Mouse (Mus musculus): Measurements from ENCODE around the gene Slc35b2. TPM values are rescaled to one million over a fixed set of nuclear protein-coding genes. Genes with fewer than 3 reads are reported as not detected.

Slc35b2 gene
- polyA plus RNA-seq, 1 experiment from 2014 or later, result 97.9 TPM

DNA sequence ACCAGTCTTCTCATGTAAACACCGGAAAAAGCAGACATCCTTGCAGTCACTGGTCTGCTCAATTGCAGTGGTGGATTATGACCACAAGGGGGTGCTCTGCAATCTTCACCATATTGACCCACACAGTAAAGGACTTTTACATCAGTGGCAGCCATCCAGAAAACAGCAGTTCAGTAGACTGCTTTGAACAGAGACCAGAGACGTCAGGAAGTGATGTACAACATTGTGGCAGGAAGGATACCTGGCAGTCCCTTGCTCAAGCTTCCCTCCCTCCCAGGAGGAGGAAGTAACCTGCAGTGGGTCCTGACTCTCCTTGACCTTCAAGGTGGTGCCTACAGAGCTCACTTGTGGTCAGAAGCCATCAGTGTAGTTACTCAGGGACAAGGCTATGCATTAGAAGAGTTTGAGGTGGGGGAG is 17.9 kb downstream of the Slc35b2 start:
- Histone ChIP-seq H3K4me3 (no peak overlapping the region), H3K4me1 (peaks cover 12% of the 10 kb centered on the region), H3K9ac (replicated peaks) (no peak overlapping the region), H3K9me3 (no peaks in the 10 kb centered on the region), H3K36me3 (0 out of 2 replicates have a peak, but pooled peaks cover 3% of the 10 kb centered on the region), H3K27me3 (no peaks in the 10 kb centered on the region), H3K27ac (replicated peaks) (no peak overlapping the region), H3K4me2 (replicated peaks) (no peak overlapping the region)
- ATAC-seq (replicated peaks), result no peak
- 17% methylated on average over 2 of the region's 2 CpGs for WGBS

- Histone ChIP-seq H3K9me3 (no peaks in the 10 kb centered on the region), H3K27ac (replicated peaks) (no peak overlapping the region), H3K27me3 (no peaks in the 10 kb centered on the region), H3K4me1 (peaks cover 12% of the 10 kb centered on the region), H3K4me3 (no peak overlapping the region), H3K9ac (replicated peaks) (no peak overlapping the region), H3K36me3 (0 out of 2 replicates have a peak, but pooled peaks cover 10% of the 10 kb centered on the region), H3K4me2 (replicated peaks) (no peak overlapping the region)
- WGBS, result 98% methylated on average over 6 of the region's 6 CpGs
- no peak for ATAC-seq (replicated peaks)
Observed at GRCm38 (mm10) chr17:45582188-45582587, 18.5 kb downstream of the Slc35b2 start.

DNA sequence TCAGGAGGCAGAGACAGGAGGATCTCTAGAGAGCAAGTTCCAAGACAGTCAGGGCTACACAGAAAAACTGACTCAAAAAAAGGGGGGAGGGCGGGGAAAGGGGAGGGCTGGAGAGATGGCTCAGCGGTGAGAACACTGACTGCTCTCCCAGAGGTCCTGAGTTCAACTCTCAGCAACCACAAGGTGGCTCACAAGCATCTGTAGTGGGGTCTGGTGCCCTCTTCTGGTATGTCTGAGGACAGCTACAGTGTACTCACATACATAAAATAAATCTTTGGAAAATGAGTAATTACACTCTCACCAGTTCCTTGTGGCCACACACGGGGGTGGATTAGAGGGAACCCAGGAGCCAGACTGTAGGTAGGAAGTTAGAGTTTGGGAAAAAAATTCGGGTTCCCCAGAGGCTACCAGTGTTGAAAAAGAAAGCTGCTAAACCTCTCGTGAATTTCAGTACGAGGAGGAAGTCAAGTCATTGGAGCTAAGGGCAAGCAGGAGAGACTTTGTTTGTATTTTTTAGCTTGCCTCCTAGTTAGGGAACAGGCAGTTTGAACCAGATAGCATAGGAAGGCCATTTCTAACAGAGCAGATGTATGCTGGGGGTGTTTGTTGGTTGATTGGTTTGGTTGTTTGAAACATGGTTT is 19.2 kb downstream of the Slc35b2 start:
- 0 out of 2 replicates have a peak, but pooled peaks cover 10% of the 10 kb centered on the region for H3K36me3 ChIP-seq
- 77% methylated on average over 6 of the region's 6 CpGs for WGBS
- no peak overlapping the region for H3K4me2 ChIP-seq (replicated peaks)
- no peak overlapping the region for H3K27ac ChIP-seq (replicated peaks)
- H3K9ac ChIP-seq (replicated peaks), result no peak overlapping the region
- ATAC-seq (replicated peaks), result no peak
- no peaks in the 10 kb centered on the region for H3K27me3 ChIP-seq
- H3K4me3 ChIP-seq, result no peak overlapping the region
- no peaks in the 10 kb centered on the region for H3K9me3 ChIP-seq
- peaks cover 12% of the 10 kb centered on the region for H3K4me1 ChIP-seq

DNA sequence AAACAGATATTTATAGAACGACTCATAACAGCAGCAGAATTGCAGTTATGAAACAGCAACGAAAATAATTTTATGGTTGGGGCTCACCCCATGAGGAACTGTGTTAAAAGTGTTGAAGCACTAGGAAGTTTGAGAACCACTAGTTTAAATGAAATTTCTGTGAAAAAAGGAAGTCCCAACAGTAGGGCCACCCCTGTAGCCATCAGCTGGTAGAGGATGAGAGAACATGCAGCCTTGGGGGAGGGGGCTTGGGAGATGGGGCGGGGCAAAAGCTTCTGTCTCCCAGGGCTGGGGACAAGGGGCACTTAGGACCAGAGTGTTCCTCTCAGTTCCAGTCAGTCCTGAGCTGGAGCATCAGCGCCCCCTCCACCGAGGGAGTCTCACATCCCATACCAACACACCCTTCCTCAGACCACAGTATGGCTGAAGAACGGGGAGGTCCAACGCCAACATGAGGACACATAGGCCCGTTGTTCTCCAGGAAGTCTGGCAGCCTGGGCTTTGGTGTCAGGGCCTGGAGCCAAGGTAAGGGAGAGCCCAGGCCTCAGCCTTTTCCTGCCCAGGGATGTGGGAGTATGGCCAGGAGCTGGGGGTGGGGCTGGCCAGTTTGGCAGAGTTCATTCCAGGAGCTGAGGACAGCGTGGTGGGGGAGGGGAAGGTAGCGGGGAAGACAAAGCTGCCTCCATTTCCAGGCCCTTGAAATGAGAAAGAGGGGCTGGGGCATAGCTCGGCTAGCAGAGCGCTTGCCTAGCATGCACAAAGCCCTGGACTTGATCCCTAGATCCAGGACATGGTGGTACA is 20.6 kb downstream of the Slc35b2 start:
- Histone ChIP-seq H3K9ac (replicated peaks) (0 out of 2 replicates have a peak overlapping the region, but pooled peaks have one; percentile 0), H3K27ac (replicated peaks) (peak overlapping the region; percentile 44; the same call in 1 of the 2 replicates), H3K9me3 (no peaks in the 10 kb centered on the region), H3K27me3 (no peaks in the 10 kb centered on the region), H3K4me3 (no peak overlapping the region), H3K4me2 (replicated peaks) (no peak overlapping the region), H3K4me1 (peaks cover 12% of the 10 kb centered on the region), H3K36me3 (0 out of 2 replicates have a peak, but pooled peaks cover 10% of the 10 kb centered on the region)
- ATAC-seq (replicated peaks), result peak; percentile 42
- WGBS, result 29% methylated on average over 12 of the region's 12 CpGs

GRCm38 (mm10) chr17:45584939-45585678 is 21.4 kb downstream of the Slc35b2 start:
- Histone ChIP-seq H3K4me2 (replicated peaks) (no peak overlapping the region), H3K4me3 (no peak overlapping the region), H3K9me3 (no peaks in the 10 kb centered on the region), H3K36me3 (0 out of 2 replicates have a peak, but pooled peaks cover 10% of the 10 kb centered on the region), H3K27me3 (no peaks in the 10 kb centered on the region), H3K9ac (replicated peaks) (0 out of 2 replicates have a peak overlapping the region, but pooled peaks have one; percentile 0), H3K4me1 (peaks cover 12% of the 10 kb centered on the region), H3K27ac (replicated peaks) (peak overlapping the region; percentile 44; the same call in 1 of the 2 replicates)
- WGBS, result 35% methylated on average over 14 of the region's 14 CpGs
- ATAC-seq (replicated peaks), result peak; percentile 40

- Histone ChIP-seq H3K4me1 (peaks cover 12% of the 10 kb centered on the region), H3K9ac (replicated peaks) (no peak overlapping the region), H3K36me3 (0 out of 2 replicates have a peak, but pooled peaks cover 10% of the 10 kb centered on the region), H3K9me3 (no peaks in the 10 kb centered on the region), H3K4me2 (replicated peaks) (no peak overlapping the region), H3K27me3 (no peaks in the 10 kb centered on the region), H3K27ac (replicated peaks) (no peak overlapping the region), H3K4me3 (no peak overlapping the region)
- WGBS, result 63% methylated on average over 23 of the region's 23 CpGs
- no peak for ATAC-seq (replicated peaks)
Observed at GRCm38 (mm10) chr17:45585725-45586448, 22.2 kb downstream of the Slc35b2 start.

DNA sequence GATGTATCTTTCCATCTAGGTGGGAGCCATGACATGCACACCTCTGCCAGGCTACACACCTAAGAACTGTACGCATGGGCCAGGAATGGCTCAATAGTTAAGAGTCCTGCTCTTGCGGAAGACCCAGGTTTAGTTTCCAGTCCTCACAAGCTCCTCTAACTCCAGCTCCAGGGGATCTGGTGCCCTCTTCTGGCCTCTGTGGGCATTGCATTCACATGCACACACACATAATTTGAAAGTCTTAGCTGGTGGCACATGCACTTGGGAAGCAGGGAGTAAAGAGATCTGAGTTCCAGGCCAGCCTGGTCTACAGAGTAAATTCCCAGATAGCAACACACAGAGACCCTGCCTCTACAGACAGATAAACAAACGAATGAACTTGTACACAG is 22.8 kb downstream of the Slc35b2 start:
- H3K9ac ChIP-seq (replicated peaks), result no peak overlapping the region
- no peak overlapping the region for H3K4me2 ChIP-seq (replicated peaks)
- WGBS, result 89% methylated on average over 3 of the region's 3 CpGs
- H3K27me3 ChIP-seq, result no peaks in the 10 kb centered on the region
- peaks cover 12% of the 10 kb centered on the region for H3K4me1 ChIP-seq
- H3K27ac ChIP-seq (replicated peaks), result no peak overlapping the region
- no peaks in the 10 kb centered on the region for H3K9me3 ChIP-seq
- H3K36me3 ChIP-seq, result 0 out of 2 replicates have a peak, but pooled peaks cover 10% of the 10 kb centered on the region
- H3K4me3 ChIP-seq, result no peak overlapping the region
- no peak for ATAC-seq (replicated peaks)

- peaks cover 24% of the 10 kb centered on the region for H3K4me1 ChIP-seq
- no peak for ATAC-seq (replicated peaks)
- no peaks in the 10 kb centered on the region for H3K27me3 ChIP-seq
- 0 out of 2 replicates have a peak, but pooled peaks cover 10% of the 10 kb centered on the region for H3K36me3 ChIP-seq
- 93% methylated on average over 7 of the region's 7 CpGs for WGBS
- no peaks in the 10 kb centered on the region for H3K9me3 ChIP-seq
- H3K27ac ChIP-seq (replicated peaks), result no peak overlapping the region
- no peak overlapping the region for H3K9ac ChIP-seq (replicated peaks)
- no peak overlapping the region for H3K4me3 ChIP-seq
- no peak overlapping the region for H3K4me2 ChIP-seq (replicated peaks)
Observed at GRCm38 (mm10) chr17:45588370-45588769, 24.7 kb downstream of the Slc35b2 start.

- Histone ChIP-seq H3K36me3 (0 out of 2 replicates have a peak, but pooled peaks cover 10% of the 10 kb centered on the region), H3K9ac (replicated peaks) (no peak overlapping the region), H3K9me3 (no peaks in the 10 kb centered on the region), H3K4me3 (no peak overlapping the region), H3K27ac (replicated peaks) (no peak overlapping the region), H3K27me3 (no peaks in the 10 kb centered on the region), H3K4me1 (peaks cover 33% of the 10 kb centered on the region), H3K4me2 (replicated peaks) (no peak overlapping the region)
- WGBS, result 98% methylated on average over 7 of the region's 7 CpGs
- ATAC-seq (replicated peaks), result no peak
Observed at GRCm38 (mm10) chr17:45589236-45589635, 25.6 kb downstream of the Slc35b2 start.

DNA sequence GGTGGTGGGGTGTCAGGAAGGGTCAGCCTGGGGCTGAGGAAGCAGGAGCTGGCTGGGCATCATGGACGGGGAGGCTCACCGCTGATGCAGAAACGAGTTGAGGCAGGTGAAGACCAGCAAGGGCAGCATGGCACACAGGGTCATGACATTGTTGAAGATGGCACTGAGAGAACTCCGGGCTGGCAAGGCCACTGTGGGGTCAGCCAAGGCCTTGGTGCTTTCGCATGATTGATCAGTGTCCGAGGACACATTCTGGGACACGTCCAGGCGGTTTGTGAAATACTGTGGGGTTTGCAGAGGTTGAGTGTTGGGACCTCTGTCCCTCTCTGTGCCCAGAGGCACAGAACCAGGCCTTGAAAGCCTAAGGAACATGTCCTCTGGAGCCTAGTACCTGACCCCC is 26.2 kb downstream of the Slc35b2 start:
- Histone ChIP-seq H3K27ac (replicated peaks) (no peak overlapping the region), H3K9me3 (no peaks in the 10 kb centered on the region), H3K4me2 (replicated peaks) (no peak overlapping the region), H3K9ac (replicated peaks) (no peak overlapping the region), H3K27me3 (no peaks in the 10 kb centered on the region), H3K4me1 (peaks cover 33% of the 10 kb centered on the region), H3K4me3 (no peak overlapping the region), H3K36me3 (0 out of 2 replicates have a peak, but pooled peaks cover 10% of the 10 kb centered on the region)
- WGBS, result 94% methylated on average over 8 of the region's 8 CpGs
- no peak for ATAC-seq (replicated peaks)

DNA sequence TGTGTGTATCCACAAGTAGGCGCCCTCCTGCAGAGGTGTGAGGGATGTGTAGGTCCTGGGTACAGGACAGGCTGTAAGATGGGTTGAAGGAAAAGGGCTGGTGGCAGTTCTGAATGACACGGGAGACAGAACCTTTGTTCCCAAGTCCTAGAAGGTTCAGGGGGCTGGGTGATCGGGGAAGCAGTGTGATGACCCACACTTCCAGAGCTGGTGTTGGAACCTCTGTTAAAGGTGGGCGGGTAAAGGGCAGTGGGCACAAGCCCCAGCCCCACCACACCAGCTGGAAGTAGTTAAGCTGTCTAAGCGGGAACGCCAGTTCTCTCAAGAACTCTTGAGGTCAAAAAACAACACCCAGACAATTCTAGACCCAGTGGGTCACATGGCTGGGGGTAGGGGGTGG is 26.7 kb downstream of the Slc35b2 start:
- H3K9ac ChIP-seq (replicated peaks), result no peak overlapping the region
- H3K4me3 ChIP-seq, result no peak overlapping the region
- 89% methylated on average over 6 of the region's 6 CpGs for WGBS
- peaks cover 33% of the 10 kb centered on the region for H3K4me1 ChIP-seq
- no peak overlapping the region for H3K27ac ChIP-seq (replicated peaks)
- 0 out of 2 replicates have a peak, but pooled peaks cover 10% of the 10 kb centered on the region for H3K36me3 ChIP-seq
- H3K9me3 ChIP-seq, result no peaks in the 10 kb centered on the region
- H3K4me2 ChIP-seq (replicated peaks), result no peak overlapping the region
- no peak for ATAC-seq (replicated peaks)
- no peaks in the 10 kb centered on the region for H3K27me3 ChIP-seq

All from forebrain, embryonic 15.5 days (tissue).